In genomic region chr16:28930426-28930825, GRCm38 (mm10) we compare ENCODE assay signal across 9 mouse cellular contexts. TPM values are rescaled to one million over a fixed set of nuclear protein-coding genes. Genes with fewer than 3 reads are reported as not detected.
DNase-seq lines count a peak whose midpoint lies in the region; ATAC-seq and TF ChIP-seq lines count a peak whose summit lies in the region.
"Had no signal": no experiment of that assay in that cellular context is flagged by ENCODE, and none has a peak within 500 bp of the region (broad histone marks: within the 10 kb centered on the region; RNA-seq: fewer than 3 reads in every experiment).

No protein-coding gene starts in this region.

- no peak overlapping the region for H3K27ac ChIP-seq in heart, embryonic 14.5 days (replicated peaks in 1 of 2; ENCODE audit: control insufficient read depth in 1 of 2, insufficient read depth in 1 of 2, low read depth in 2 of 2, low read length in 2 of 2)
- no peak overlapping the region for H3K27ac ChIP-seq in cortical plate, adult 2 months (ENCODE audit: insufficient read depth, low read length)
- no peak overlapping the region for H3K27ac ChIP-seq in hindbrain, embryonic 16.5 days (ENCODE audit: low read depth, low read length)
- peak overlapping the region; percentile 95 for H3K27ac ChIP-seq in midbrain, embryonic 16.5 days (ENCODE audit: low read length)

- peak overlapping the region; percentile 87; the same call in 1 of the 2 replicates for H3K9ac ChIP-seq in heart, embryonic 14.5 days (ENCODE audit: low read length)
- H3K9ac ChIP-seq in hindbrain, embryonic 16.5 days (ENCODE audit: low read depth, low read length), result peak overlapping the region; percentile 95; the same call in 1 of the 2 replicates
- peak overlapping the region; percentile 91 for H3K9ac ChIP-seq in midbrain, embryonic 16.5 days (ENCODE audit: low read depth, low read length)

- no peaks in the 10 kb centered on the region for H3K36me3 ChIP-seq in heart, embryonic 14.5 days (ENCODE audit: control insufficient read depth, insufficient read depth, low read length)
- H3K36me3 ChIP-seq in hindbrain, embryonic 16.5 days (ENCODE audit: control insufficient read depth, insufficient read depth, low read length), result no peaks in the 10 kb centered on the region
- no peaks in the 10 kb centered on the region for H3K36me3 ChIP-seq in midbrain, embryonic 16.5 days (ENCODE audit: control insufficient read depth, insufficient read depth, low read length)

- intact Hi-C loops in heart, postnatal 25 days (cut with DNase I), result loop anchor here (5.0 to 10.0 kb wide), 2 partner anchors 68 to 644 kb away; partner anchors contain the start of gene Opa1

- WGBS in heart, embryonic 14.5 days, result 16% methylated on average over 5 of the region's 5 CpGs
- WGBS in hindbrain, embryonic 16.5 days, result 17% methylated on average over 5 of the region's 5 CpGs
- 6% methylated on average over 5 of the region's 5 CpGs for WGBS in midbrain, embryonic 16.5 days

- DNase-seq in heart, postnatal 25 days (ENCODE audit: low spot score), result no peak
- no peak for DNase-seq in testis, postnatal 10 days (ENCODE audit: low spot score)
- DNase-seq in spleen, adult 12 weeks (ENCODE audit: low spot score), result no peak

- H3K27me3 ChIP-seq in heart, embryonic 14.5 days (ENCODE audit: control insufficient read depth, insufficient read depth, low read length), result 0 out of 2 replicates have a peak, but pooled peaks cover 2% of the 10 kb centered on the region
- H3K27me3 ChIP-seq in hindbrain, embryonic 16.5 days (replicated peaks; ENCODE audit: control insufficient read depth, insufficient read depth, low read length), result no peaks in the 10 kb centered on the region; the same call in 1 of the 2 replicates
- H3K27me3 ChIP-seq in midbrain, embryonic 16.5 days (ENCODE audit: control insufficient read depth, insufficient read depth, low read depth, low read length), result no peaks in the 10 kb centered on the region; the same call in 1 of the 2 replicates
- H3K27me3 ChIP-seq: CH12.LX had no signal

- peak overlapping the region; percentile 75 to 81 for H3K4me3 ChIP-seq in heart, embryonic 14.5 days (ENCODE audit: control insufficient read depth in 1 of 2, insufficient read depth in 1 of 2, low read depth in 1 of 2, low read length in 2 of 2)
- H3K4me3 ChIP-seq in cortical plate, adult 2 months (ENCODE audit: insufficient read depth, low read length), result peak overlapping the region; percentile 75; the same call in 1 of the 2 replicates
- peak overlapping the region; percentile 95 for H3K4me3 ChIP-seq in hindbrain, embryonic 16.5 days (ENCODE audit: low read length)
- peak overlapping the region; percentile 93 for H3K4me3 ChIP-seq in midbrain, embryonic 16.5 days (ENCODE audit: low read depth, low read length)

- ATAC-seq in heart, embryonic 14.5 days (ENCODE audit: insufficient number of reproducible peaks, insufficient read depth, low FRiP score, low read depth), result no peak
- ATAC-seq in hindbrain, embryonic 16.5 days, result no peak
- ATAC-seq in midbrain, embryonic 16.5 days, result 0 out of 2 replicates have a peak, but pooled peaks have one; percentile 2
- ATAC-seq in activated CD4-positive, CD25-positive, alpha-beta regulatory T cell, adult 4 months, result no peak

- TF ChIP-seq POLR2A in cortical plate, adult 2 months (IDR thresholded peaks at IDR 0.05; ENCODE audit: extremely low read depth, insufficient read depth, low read length), result no peak

- H3K9me3 ChIP-seq in heart, embryonic 14.5 days (ENCODE audit: control insufficient read depth, low read length), result no peaks in the 10 kb centered on the region
- no peaks in the 10 kb centered on the region for H3K9me3 ChIP-seq in hindbrain, embryonic 16.5 days (ENCODE audit: control insufficient read depth, low read length)
- no peaks in the 10 kb centered on the region for H3K9me3 ChIP-seq in midbrain, embryonic 16.5 days (replicated peaks; ENCODE audit: control insufficient read depth, low read length, poor library complexity, severe bottlenecking)

- TF ChIP-seq CTCF in cortical plate, adult 2 months (IDR thresholded peaks at IDR 0.05; ENCODE audit: extremely low read depth, insufficient read depth, low read length), result no peak

- peaks cover 0 to 7% of the 10 kb centered on the region in 2 experiments; a peak in 3 of 4 replicates for H3K4me1 ChIP-seq in heart, embryonic 14.5 days (ENCODE audit: control insufficient read depth in 2 of 2, insufficient read depth in 2 of 2, low read length in 2 of 2)
- no peaks in the 10 kb centered on the region for H3K4me1 ChIP-seq in cortical plate, adult 2 months (ENCODE audit: control insufficient read depth, insufficient read depth, low read length)
- H3K4me1 ChIP-seq in hindbrain, embryonic 16.5 days (ENCODE audit: control insufficient read depth, insufficient read depth, low read depth, low read length), result peaks cover 20% of the 10 kb centered on the region
- peaks cover 22% of the 10 kb centered on the region for H3K4me1 ChIP-seq in midbrain, embryonic 16.5 days (ENCODE audit: control insufficient read depth, insufficient read depth, low read length)

- peak overlapping the region; percentile 75 for H3K4me2 ChIP-seq in heart, embryonic 14.5 days (ENCODE audit: low read length)
- peak overlapping the region; percentile 64 for H3K4me2 ChIP-seq in hindbrain, embryonic 16.5 days (ENCODE audit: low read length)
- peak overlapping the region; percentile 81 for H3K4me2 ChIP-seq in midbrain, embryonic 16.5 days (ENCODE audit: low read length)

RNA-seq across cellular contexts. Expression of gene Mb21d2, which starts 1.0 kb away (rescaled TPM):
- polyA plus RNA-seq in heart, embryonic 14.5 days (2014; fragmentation: Nextera tagmentation; extraction: Ambion mirVana), result 4.1 and 4.7 TPM in 2 replicates
- 1 to 10 TPM; 6.7 to 8.0 TPM for total RNA-seq in heart, postnatal 25 days (2021)
- polyA plus RNA-seq in cortical plate, adult 2 months (2012; rRNA removed), result 33.1 and 35.5 TPM in 2 replicates
- 15.8 and 16.3 TPM in 2 replicates for polyA plus RNA-seq in hindbrain, embryonic 16.5 days (2015; fragmentation: Nextera tagmentation; extraction: Ambion mirVana)
- polyA plus RNA-seq in midbrain, embryonic 16.5 days (2015; fragmentation: Nextera tagmentation; extraction: Ambion mirVana), result 10.8 and 15.0 TPM in 2 replicates
- not detected for polyA plus RNA-seq in activated CD4-positive, CD25-positive, alpha-beta regulatory T cell, adult 4 months (2017; shearing (Covaris generic))
- total RNA-seq: CH12.LX had no signal
